Mouse (Mus musculus) MEL (cell line): ENCODE results near the gene Diaph3.

Experiments
- CTCF ChIP-seq, 3 experiments: IDR thresholded peaks in 2 of 3; conservative IDR thresholded peaks in 1 of 3; 2 replicates each; pipeline ENCODE4 v1.5.1; 2011 to 2012; ENCODE audit warnings: low read length in 3 of 3, low read depth in 2 of 3, mild to moderate bottlenecking in 2 of 3, improper control_type of control experiment in 1 of 3, inconsistent platforms in 1 of 3, mixed read lengths in 1 of 3, moderate library complexity in 1 of 3; ENCODE audit not compliant: control insufficient read depth in 1 of 3, insufficient read depth in 1 of 3, poor library complexity in 1 of 3, severe bottlenecking in 1 of 3
- EP300 ChIP-seq, 2 experiments: IDR thresholded peaks; 2 replicates each; pipeline ENCODE4 v1.6.1; 2011; ENCODE audit warnings: improper control_type of control experiment in 2 of 2, low read length in 2 of 2, low read depth in 1 of 2, mild to moderate bottlenecking in 1 of 2
- GABPA ChIP-seq: IDR thresholded peaks from 2 replicates; pipeline ENCODE4 v1.6.1; 2012; ENCODE audit warnings: low read depth, mild to moderate bottlenecking, inconsistent platforms, low read length, improper control_type of control experiment, moderate library complexity
- KAT2A ChIP-seq: conservative IDR thresholded peaks from 2 replicates; pipeline ENCODE4 v1.6.1; 2012; ENCODE audit warnings: low read depth, low read length, improper control_type of control experiment, inconsistent platforms
- MEF2A ChIP-seq: IDR thresholded peaks from 2 replicates; pipeline ENCODE4 v1.6.1; 2014; ENCODE audit warnings: low read depth, mild to moderate bottlenecking, inconsistent platforms, low read length, improper control_type of control experiment; ENCODE audit not compliant: poor library complexity, insufficient replicate concordance, severe bottlenecking; ENCODE audit errors: extremely low read depth
- POLR2A ChIP-seq, 2 experiments: IDR thresholded peaks; 2 replicates each; pipeline ENCODE4 v1.6.1; 2011 to 2012; ENCODE audit warnings: low read length in 2 of 2, mild to moderate bottlenecking in 2 of 2, control low read depth in 1 of 2, improper control_type of control experiment in 1 of 2, low read depth in 1 of 2, moderate library complexity in 1 of 2; ENCODE audit not compliant: control insufficient read depth in 1 of 2, insufficient read depth in 1 of 2, poor library complexity in 1 of 2
- POLR2AphosphoS2 ChIP-seq: IDR thresholded peaks from 2 replicates; pipeline ENCODE4 v1.6.1; 2011; ENCODE audit warnings: low read length, improper control_type of control experiment
- SMC3 ChIP-seq: IDR thresholded peaks from 2 replicates; pipeline ENCODE4 v1.6.1; 2011; ENCODE audit warnings: low read depth, low read length, improper control_type of control experiment
- TCF12 ChIP-seq: IDR thresholded peaks from 2 replicates; pipeline ENCODE4 v1.6.1; 2014; ENCODE audit warnings: low read depth, mild to moderate bottlenecking, inconsistent platforms, low read length, improper control_type of control experiment, moderate library complexity

DNA sequence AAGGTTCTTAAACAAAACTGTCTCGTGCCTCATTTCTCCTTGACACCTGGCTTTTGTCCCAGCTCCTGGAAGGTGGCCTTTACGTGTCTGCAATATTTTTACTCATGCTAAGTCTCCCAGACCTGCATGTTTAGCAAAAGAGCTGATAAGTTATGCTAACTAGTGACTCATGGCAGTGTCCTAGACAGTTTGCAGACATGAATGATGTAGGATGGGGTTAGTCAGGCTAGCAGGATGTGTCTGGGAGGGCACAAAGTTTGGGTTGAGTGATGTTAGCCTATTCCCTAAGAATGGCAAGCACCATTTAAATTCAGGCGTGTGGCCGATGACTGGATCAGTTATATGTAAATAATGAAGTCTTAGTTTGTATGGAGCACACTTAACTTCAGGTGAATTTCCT is 478.2 kb downstream of the Diaph3 start:
- TF ChIP-seq CTCF (IDR thresholded peaks at IDR 0.05 in 2 of 3, conservative IDR thresholded peaks at IDR 0.05 in 1 of 3; ENCODE audit: control insufficient read depth in 1 of 3, insufficient read depth in 1 of 3, low read depth in 2 of 3, low read length in 3 of 3, poor library complexity in 1 of 3, severe bottlenecking in 1 of 3) (no peak), POLR2AphosphoS2 (no peak), POLR2A (IDR thresholded peaks at IDR 0.05; ENCODE audit: control insufficient read depth in 1 of 2, insufficient read depth in 1 of 2, low read depth in 1 of 2, low read length in 2 of 2, poor library complexity in 1 of 2) (no peak), SMC3 (no peak), MEF2A (no peak), KAT2A (no peak), TCF12 (no peak), EP300 (IDR thresholded peaks at IDR 0.05; ENCODE audit: low read depth in 1 of 2, low read length in 2 of 2) (no peak), GABPA (no peak)
